Mouse (Mus musculus): ENCODE measurements around the gene Gm11541. TPM values are rescaled to one million over a fixed set of nuclear protein-coding genes. Genes with fewer than 3 reads are reported as not detected.
"Not testable (repeated sequence)": the region's sequence is repeated elsewhere in the genome, so short reads cannot be mapped to it uniquely, and the experiment has no call there.

The Gm11541 gene
- total RNA-seq, 2 experiments from 2014 or later, result not detected

- intact Hi-C loops (cut with DNase I; ENCODE audit: low total_unique reads), result not testable (repeated sequence)
Measured at GRCm38 (mm10) chr11:94651241-94651640, 53.1 kb downstream of the Gm11541 start.

GRCm38 (mm10) chr11:94646457-94646856 is 57.8 kb downstream of the Gm11541 start:
- no peak for DNase-seq
- intact Hi-C loops (cut with DNase I; ENCODE audit: low total_unique reads), result no loop called here

More at GRCm38 (mm10) chr11:94651241-94651640, 53.1 kb downstream of the Gm11541 start:
- not testable (repeated sequence) for DNase-seq

Other genes starting within 250 kb of the Gm11541 start
- 1 to 10 TPM; 4.9 to 6.1 TPM for gene Cacna1g, start 230.3 kb downstream of the Gm11541 start, total RNA-seq (2021)
- not detected for gene Spata20, start 218.3 kb downstream of the Gm11541 start, total RNA-seq (2021)
- gene Epn3, start 204.5 kb downstream of the Gm11541 start, total RNA-seq (2021), result under 1 TPM; 0.09 to 0.25 TPM
- under 1 TPM in 1 of 2 experiments, not detected in 1; 0.13 TPM for gene Mycbpap, start 182.8 kb downstream of the Gm11541 start, total RNA-seq (2021)
- 1 to 10 TPM; 2.2 to 2.6 TPM for gene Rsad1, start 155.2 kb downstream of the Gm11541 start, total RNA-seq (2021)
- gene Chad, start 139.5 kb downstream of the Gm11541 start, total RNA-seq (2021), result 10 to 100 TPM; 17.4 to 21.2 TPM
- 1 to 10 TPM; 4.1 to 6.6 TPM for gene Acsf2, start 102.6 kb downstream of the Gm11541 start, total RNA-seq (2021)
- 10 to 100 TPM; 26.9 to 35.5 TPM for gene Lrrc59, start 74.7 kb downstream of the Gm11541 start, total RNA-seq (2021)
- 10 to 100 TPM; 56.4 to 59.0 TPM for gene Mrpl27, start 50.7 kb downstream of the Gm11541 start, total RNA-seq (2021)
- gene Eme1, start 50.5 kb downstream of the Gm11541 start, total RNA-seq (2021), result under 1 TPM; 0.90 to 0.91 TPM
- 1 to 10 TPM; 6.6 to 7.8 TPM for gene Xylt2, start 27.0 kb downstream of the Gm11541 start, total RNA-seq (2021)
- gene Cdc34b, start 37.3 kb upstream of the Gm11541 start, total RNA-seq (2021), result under 1 TPM; 0.89 to 0.98 TPM
- not detected for gene Tmem92, start 78.2 kb upstream of the Gm11541 start, total RNA-seq (2021)
- gene Col1a1, start 231.7 kb upstream of the Gm11541 start, total RNA-seq (2021), result 1,000 to 10,000 TPM; 3,539 to 4,018 TPM

All from gastrocnemius, postnatal 14 days (tissue).